Mouse (Mus musculus) lung, postnatal 0 days (tissue): ENCODE measurements around the gene Kif22.

ENCODE experiments used
- CTCF ChIP-seq: IDR thresholded peaks from 2 replicates; pipeline ENCODE4 v1.5.1; 2016; ENCODE audit warnings: antibody characterized with exemption, mild to moderate bottlenecking
- EP300 ChIP-seq: IDR thresholded peaks from 2 replicates; pipeline ENCODE4 v1.6.1; 2016; ENCODE audit warnings: antibody characterized with exemption, mild to moderate bottlenecking, control low read depth

DNA sequence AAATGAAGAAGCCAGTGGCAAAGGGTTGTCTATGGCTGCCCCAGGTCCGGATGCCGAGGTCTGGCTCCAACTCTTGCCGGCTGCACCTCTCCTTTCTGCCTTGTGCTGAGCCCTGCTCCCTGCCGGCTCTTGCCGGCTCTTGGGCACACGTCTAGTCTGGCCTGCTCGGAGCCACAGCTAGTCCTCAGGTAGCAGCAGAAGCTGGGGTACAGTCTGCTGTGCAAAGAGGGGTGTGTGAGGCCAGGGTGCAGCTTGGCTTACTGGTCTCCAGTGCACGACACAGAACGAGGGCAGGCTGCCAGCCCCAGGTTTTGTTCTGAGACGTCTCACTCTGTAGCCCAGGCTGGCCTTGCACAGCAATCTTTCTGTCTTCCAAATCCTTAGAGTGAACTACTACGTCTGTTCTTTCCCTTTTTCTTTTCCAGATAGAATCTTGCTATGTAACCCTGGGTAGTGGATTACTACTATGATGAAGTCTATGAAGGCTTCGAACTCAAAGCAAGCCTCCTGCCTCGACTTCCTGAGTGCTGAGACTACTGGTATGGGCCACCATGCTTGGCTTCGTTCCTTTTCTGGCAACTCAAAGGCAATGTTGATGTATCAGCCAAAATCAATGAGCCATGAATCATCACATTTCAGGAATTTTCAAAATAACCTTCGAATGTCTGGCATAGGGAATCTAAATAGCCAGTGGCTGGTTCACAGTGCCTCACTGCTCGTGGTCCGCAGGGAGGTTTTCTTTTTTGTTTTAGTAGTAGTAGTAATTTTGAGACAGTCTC is 32.8 kb downstream of the Kif22 start:
- TF ChIP-seq CTCF (no peak), EP300 (no peak)
